Mouse (Mus musculus): ENCODE data around the gene Skap2.

- TF ChIP-seq POLR2A (IDR thresholded peaks at IDR 0.05; ENCODE audit: borderline replicate concordance, low read depth, low read length): no peak
- TF ChIP-seq CTCF (IDR thresholded peaks at IDR 0.05; ENCODE audit: low read depth, low read length): no peak
Observed at GRCm38 (mm10) chr6:51808011-51808410, 204.3 kb downstream of the Skap2 start.

All from bone marrow macrophage, adult 2 months (primary cell).